Mouse (Mus musculus) layer of hippocampus, adult 2 months (tissue): ENCODE results near the gene Plb1. TPM values are rescaled to one million over a fixed set of nuclear protein-coding genes. Genes with fewer than 3 reads are reported as not detected.

Experiments used
- DNase-seq, 2 experiments: peaks; one replicate each; pipeline ENCODE4 v3.0.0; 2022; ENCODE audit warnings: low spot score in 2 of 2
- H3K27ac ChIP-seq: fragments of 200-600 bp; 2 replicates; pipeline ENCODE4 v1.8.1; 2022
- H3K4me3 ChIP-seq: fragments of 200-600 bp; 2 replicates; pipeline ENCODE4 v1.8.1; 2022; ENCODE audit warnings: mild to moderate bottlenecking
- CTCF ChIP-seq: fragments of 200-600 bp; conservative IDR thresholded peaks from 2 replicates; pipeline ENCODE4 v1.8.1; 2022; ENCODE audit warnings: antibody characterized with exemption, mild to moderate bottlenecking, moderate library complexity
- total RNA-seq, 2 experiments: library from RNA; stranded (reverse); gene quantifications; 2 replicates each; pipeline ENCODE4 v1.2.3; 2021

The Plb1 gene
- total RNA-seq, 2 experiments from 2014 or later: 1.3 to 1.7 TPM

- TF ChIP-seq CTCF: no peak
- no peak for DNase-seq
- no peak overlapping the region for H3K4me3 ChIP-seq
- H3K27ac ChIP-seq: no peak overlapping the region
These were observed 79.2 kb downstream of the Plb1 start for GRCm38 (mm10) chr5:32311589-32312166.

GRCm38 (mm10) chr5:32313671-32314070 lies 81.2 kb downstream of the Plb1 start:
- Histone ChIP-seq H3K27ac (no peak overlapping the region), H3K4me3 (no peak overlapping the region)
- TF ChIP-seq CTCF: no peak
- DNase-seq: no peak

- Histone ChIP-seq H3K27ac (no peak overlapping the region), H3K4me3 (no peak overlapping the region)
- DNase-seq: peak; percentile 42 to 47
- TF ChIP-seq CTCF: no peak
These were observed 82.2 kb downstream of the Plb1 start for GRCm38 (mm10) chr5:32314731-32315130.

GRCm38 (mm10) chr5:32322146-32322811 lies 89.8 kb downstream of the Plb1 start:
- peak; percentile 60 to 61 for DNase-seq
- TF ChIP-seq CTCF: peak; percentile 94
- Histone ChIP-seq H3K4me3 (no peak overlapping the region), H3K27ac (0 out of 2 replicates have a peak overlapping the region, but pooled peaks have one; percentile 28)

GRCm38 (mm10) chr5:32328139-32328538 lies 95.6 kb downstream of the Plb1 start:
- no peak overlapping the region for H3K27ac ChIP-seq
- no peak for TF ChIP-seq CTCF
- no peak overlapping the region for H3K4me3 ChIP-seq
- DNase-seq: no peak

- Histone ChIP-seq H3K27ac (no peak overlapping the region), H3K4me3 (no peak overlapping the region)
- DNase-seq: no peak
- TF ChIP-seq CTCF: no peak
These were observed 100.1 kb downstream of the Plb1 start for GRCm38 (mm10) chr5:32332591-32332990.

- DNase-seq: peak; percentile 58 to 71
- H3K27ac ChIP-seq: peak overlapping the region; percentile 78
- no peak for TF ChIP-seq CTCF
- H3K4me3 ChIP-seq: no peak overlapping the region
These were observed 102.7 kb downstream of the Plb1 start for GRCm38 (mm10) chr5:32335172-32335571.

- DNase-seq: no peak
- Histone ChIP-seq H3K4me3 (no peak overlapping the region), H3K27ac (peak overlapping the region; percentile 84)
- TF ChIP-seq CTCF: no peak
These were observed 103.6 kb downstream of the Plb1 start for GRCm38 (mm10) chr5:32336092-32336491.

GRCm38 (mm10) chr5:32337336-32337735 lies 104.8 kb downstream of the Plb1 start:
- DNase-seq: no peak
- TF ChIP-seq CTCF: no peak
- Histone ChIP-seq H3K4me3 (no peak overlapping the region), H3K27ac (peak overlapping the region; percentile 84; the same call in 1 of the 2 replicates)

GRCm38 (mm10) chr5:32338339-32338738 lies 105.8 kb downstream of the Plb1 start:
- Histone ChIP-seq H3K4me3 (no peak overlapping the region), H3K27ac (peak overlapping the region; percentile 84)
- peak in 1 of 2 experiments; percentile 37 for DNase-seq
- peak; percentile 72 for TF ChIP-seq CTCF

- DNase-seq: peak in 1 of 2 experiments; percentile 32
- H3K4me3 ChIP-seq: no peak overlapping the region
- no peak for TF ChIP-seq CTCF
- H3K27ac ChIP-seq: peak overlapping the region; percentile 84
These were observed 106.3 kb downstream of the Plb1 start for GRCm38 (mm10) chr5:32338766-32339165.

GRCm38 (mm10) chr5:32340246-32340645 lies 107.7 kb downstream of the Plb1 start:
- DNase-seq: no peak
- Histone ChIP-seq H3K27ac (0 out of 2 replicates have a peak overlapping the region, but pooled peaks have one; percentile 84), H3K4me3 (no peak overlapping the region)
- no peak for TF ChIP-seq CTCF

GRCm38 (mm10) chr5:32342711-32343285 lies 110.3 kb downstream of the Plb1 start:
- H3K27ac ChIP-seq: no peak overlapping the region
- DNase-seq: no peak
- TF ChIP-seq CTCF: no peak
- H3K4me3 ChIP-seq: no peak overlapping the region
